Mouse (Mus musculus): ENCODE measurements at regions not wholly inside any gene's neighbourhood (a gene's known extent, or its start where the extent isn't known, plus 50 kb on each side); places are given as distances from the start of the nearest gene placed in this dataset.
"Not testable (repeated sequence)": the region's sequence is repeated elsewhere in the genome, so short reads cannot be mapped to it uniquely, and the experiment has no call there.

DNA sequence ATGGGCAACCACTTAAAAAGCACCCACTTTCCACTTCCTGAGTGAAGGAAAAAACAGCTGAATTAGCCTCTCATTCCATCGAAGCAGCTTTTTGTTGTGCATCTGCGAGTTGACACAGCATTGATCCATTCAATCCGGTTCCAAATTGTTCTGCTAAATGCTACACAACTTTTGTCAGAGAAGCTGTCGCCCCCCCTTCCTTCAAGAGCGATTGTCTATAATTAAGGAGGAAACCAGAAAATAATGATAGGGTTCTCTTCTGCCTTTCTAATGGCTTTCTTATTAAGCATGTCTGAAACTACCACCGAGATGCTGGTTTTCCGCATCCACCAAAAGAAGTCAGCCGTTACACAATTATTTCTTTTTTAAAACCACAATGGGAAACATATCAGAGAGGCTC lies 183.2 kb upstream of the Gm10131 start:
- no peak for ATAC-seq (replicated peaks; ENCODE audit: insufficient number of reproducible peaks, low FRiP score, low TSS enrichment)
- Histone ChIP-seq H3K27me3 (ENCODE audit: control insufficient read depth, insufficient read depth, low read length) (no peaks in the 10 kb centered on the region), H3K4me2 (no peak overlapping the region), H3K4me1 (ENCODE audit: control insufficient read depth, insufficient read depth, low read length) (no peaks in the 10 kb centered on the region), H3K27ac (ENCODE audit: low read depth, low read length) (no peak overlapping the region), H3K9me3 (replicated peaks; ENCODE audit: control insufficient read depth, low read length) (no peaks in the 10 kb centered on the region), H3K36me3 (ENCODE audit: control insufficient read depth, insufficient read depth, low read length) (no peaks in the 10 kb centered on the region), H3K4me3 (ENCODE audit: low read depth, low read length) (no peak overlapping the region), H3K9ac (ENCODE audit: low read depth, low read length) (no peak overlapping the region)
- 88% methylated on average over 8 of the region's 8 CpGs for WGBS (ENCODE audit: insufficient replicate concordance)

DNA sequence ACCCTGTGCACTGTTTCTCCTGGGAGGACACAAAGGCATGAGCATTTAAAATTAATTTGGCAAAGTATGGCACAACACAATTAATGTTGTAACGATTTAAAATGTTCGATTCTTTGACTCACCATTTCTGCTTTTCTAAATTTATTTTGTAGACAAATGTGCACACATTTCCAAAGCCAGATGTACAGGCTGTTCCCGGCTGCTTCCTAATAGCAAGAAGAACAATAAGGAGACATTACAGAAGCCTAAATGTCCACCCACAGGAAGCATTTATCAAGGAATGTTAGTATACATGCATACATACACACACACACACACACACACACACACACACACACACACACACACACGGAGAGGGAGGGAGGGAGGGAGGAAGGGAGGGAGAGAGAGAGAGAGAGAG lies 179.1 kb upstream of the Gm10131 start:
- no peaks in the 10 kb centered on the region for H3K4me1 ChIP-seq (ENCODE audit: control insufficient read depth, insufficient read depth, low read length)
- no peaks in the 10 kb centered on the region for H3K27me3 ChIP-seq (ENCODE audit: control insufficient read depth, insufficient read depth, low read length)
- H3K9ac ChIP-seq (ENCODE audit: low read depth, low read length) = no peak overlapping the region
- H3K4me2 ChIP-seq = no peak overlapping the region
- no peaks in the 10 kb centered on the region for H3K9me3 ChIP-seq (replicated peaks; ENCODE audit: control insufficient read depth, low read length)
- ATAC-seq (replicated peaks; ENCODE audit: insufficient number of reproducible peaks, low FRiP score, low TSS enrichment) = no peak
- 69% methylated on average over 4 of the region's 4 CpGs for WGBS (ENCODE audit: insufficient replicate concordance)
- H3K27ac ChIP-seq (ENCODE audit: low read depth, low read length) = no peak overlapping the region
- no peaks in the 10 kb centered on the region for H3K36me3 ChIP-seq (ENCODE audit: control insufficient read depth, insufficient read depth, low read length)
- no peak overlapping the region for H3K4me3 ChIP-seq (ENCODE audit: low read depth, low read length)

DNA sequence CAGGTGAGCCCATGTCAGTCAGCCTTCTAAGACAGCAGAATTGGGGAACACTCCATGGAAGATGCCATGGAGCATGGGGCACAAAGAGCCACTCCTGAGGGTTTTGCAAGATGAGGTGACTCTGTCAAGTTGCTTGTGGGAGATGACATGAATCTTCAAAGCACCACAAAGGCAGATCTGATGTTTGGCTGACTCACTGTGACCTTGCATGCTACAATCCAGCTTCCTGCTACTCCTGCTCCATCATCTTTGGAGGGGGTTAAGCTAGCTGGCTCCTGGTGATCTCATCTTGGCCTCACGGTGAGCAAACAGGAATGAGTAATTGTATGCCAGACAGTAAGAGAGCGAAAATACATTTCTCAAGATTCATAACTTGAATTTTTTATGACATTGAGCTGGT lies 176.3 kb upstream of the Gm10131 start:
- no peak for ATAC-seq (replicated peaks; ENCODE audit: insufficient number of reproducible peaks, low FRiP score, low TSS enrichment)
- Histone ChIP-seq H3K4me2 (no peak overlapping the region), H3K27me3 (ENCODE audit: control insufficient read depth, insufficient read depth, low read length) (no peaks in the 10 kb centered on the region), H3K4me3 (ENCODE audit: low read depth, low read length) (no peak overlapping the region), H3K9me3 (replicated peaks; ENCODE audit: control insufficient read depth, low read length) (no peaks in the 10 kb centered on the region), H3K9ac (ENCODE audit: low read depth, low read length) (no peak overlapping the region), H3K27ac (ENCODE audit: low read depth, low read length) (no peak overlapping the region), H3K4me1 (ENCODE audit: control insufficient read depth, insufficient read depth, low read length) (no peaks in the 10 kb centered on the region), H3K36me3 (ENCODE audit: control insufficient read depth, insufficient read depth, low read length) (no peaks in the 10 kb centered on the region)
- WGBS (ENCODE audit: insufficient replicate concordance) = 68% methylated on average over 2 of the region's 2 CpGs

DNA sequence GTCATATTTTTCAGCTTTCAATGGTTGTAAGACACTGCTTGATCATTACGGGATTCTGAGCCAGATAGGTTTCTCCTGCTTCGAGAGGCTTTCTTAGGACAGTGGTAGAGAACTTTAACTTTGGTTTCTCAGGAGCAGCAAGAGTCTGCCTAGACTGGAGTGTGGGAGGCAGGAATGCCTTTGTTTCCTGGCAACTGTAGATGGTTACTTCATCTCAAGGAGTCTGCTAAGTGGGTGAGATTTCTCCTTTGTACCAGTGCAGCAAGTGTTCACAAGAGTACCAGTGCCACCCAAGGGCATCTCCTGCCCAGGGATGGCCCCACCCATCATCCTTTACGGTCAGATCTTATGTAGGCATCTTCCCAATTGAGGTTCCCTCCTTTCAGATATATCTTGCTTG lies 173.0 kb upstream of the Gm10131 start:
- Histone ChIP-seq H3K4me1 (ENCODE audit: control insufficient read depth, insufficient read depth, low read length) (no peaks in the 10 kb centered on the region), H3K9me3 (replicated peaks; ENCODE audit: control insufficient read depth, low read length) (no peaks in the 10 kb centered on the region), H3K27ac (ENCODE audit: low read depth, low read length) (no peak overlapping the region), H3K4me3 (ENCODE audit: low read depth, low read length) (no peak overlapping the region), H3K36me3 (ENCODE audit: control insufficient read depth, insufficient read depth, low read length) (no peaks in the 10 kb centered on the region), H3K27me3 (ENCODE audit: control insufficient read depth, insufficient read depth, low read length) (no peaks in the 10 kb centered on the region), H3K4me2 (no peak overlapping the region), H3K9ac (ENCODE audit: low read depth, low read length) (no peak overlapping the region)
- ATAC-seq (replicated peaks; ENCODE audit: insufficient number of reproducible peaks, low FRiP score, low TSS enrichment) = no peak
- 82% methylated on average over 3 of the region's 3 CpGs for WGBS (ENCODE audit: insufficient replicate concordance)

DNA sequence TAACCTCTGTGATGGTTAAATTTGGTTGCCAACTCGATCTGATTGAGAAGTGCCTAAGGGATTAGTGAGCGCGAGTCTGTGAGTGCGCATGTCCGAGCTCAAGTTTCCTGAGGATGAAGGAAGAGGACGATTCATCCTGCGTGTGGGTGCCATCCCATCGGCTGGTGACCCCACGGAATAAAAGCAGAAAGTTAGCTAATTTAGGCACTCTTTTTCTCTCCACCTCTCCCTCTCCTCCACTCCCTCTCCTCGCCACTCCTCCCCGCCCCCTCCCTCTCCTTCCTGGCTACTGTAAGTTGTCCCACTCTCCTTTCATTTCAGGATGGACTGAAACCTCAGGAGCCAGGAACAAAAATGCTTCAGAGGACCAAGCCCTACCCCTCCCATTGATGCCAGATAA lies 168.9 kb upstream of the Gm10131 start:
- no peaks in the 10 kb centered on the region for H3K9me3 ChIP-seq (replicated peaks; ENCODE audit: control insufficient read depth, low read length)
- H3K27ac ChIP-seq (ENCODE audit: low read depth, low read length) = no peak overlapping the region
- H3K4me3 ChIP-seq (ENCODE audit: low read depth, low read length) = no peak overlapping the region
- H3K4me1 ChIP-seq (ENCODE audit: control insufficient read depth, insufficient read depth, low read length) = no peaks in the 10 kb centered on the region
- no peaks in the 10 kb centered on the region for H3K36me3 ChIP-seq (ENCODE audit: control insufficient read depth, insufficient read depth, low read length)
- H3K9ac ChIP-seq (ENCODE audit: low read depth, low read length) = no peak overlapping the region
- H3K4me2 ChIP-seq = no peak overlapping the region
- no CpG with 5 or more reads among the region's 11 CpGs for WGBS (ENCODE audit: insufficient replicate concordance)
- no peaks in the 10 kb centered on the region for H3K27me3 ChIP-seq (ENCODE audit: control insufficient read depth, insufficient read depth, low read length)
- no peak for ATAC-seq (replicated peaks; ENCODE audit: insufficient number of reproducible peaks, low FRiP score, low TSS enrichment)

DNA sequence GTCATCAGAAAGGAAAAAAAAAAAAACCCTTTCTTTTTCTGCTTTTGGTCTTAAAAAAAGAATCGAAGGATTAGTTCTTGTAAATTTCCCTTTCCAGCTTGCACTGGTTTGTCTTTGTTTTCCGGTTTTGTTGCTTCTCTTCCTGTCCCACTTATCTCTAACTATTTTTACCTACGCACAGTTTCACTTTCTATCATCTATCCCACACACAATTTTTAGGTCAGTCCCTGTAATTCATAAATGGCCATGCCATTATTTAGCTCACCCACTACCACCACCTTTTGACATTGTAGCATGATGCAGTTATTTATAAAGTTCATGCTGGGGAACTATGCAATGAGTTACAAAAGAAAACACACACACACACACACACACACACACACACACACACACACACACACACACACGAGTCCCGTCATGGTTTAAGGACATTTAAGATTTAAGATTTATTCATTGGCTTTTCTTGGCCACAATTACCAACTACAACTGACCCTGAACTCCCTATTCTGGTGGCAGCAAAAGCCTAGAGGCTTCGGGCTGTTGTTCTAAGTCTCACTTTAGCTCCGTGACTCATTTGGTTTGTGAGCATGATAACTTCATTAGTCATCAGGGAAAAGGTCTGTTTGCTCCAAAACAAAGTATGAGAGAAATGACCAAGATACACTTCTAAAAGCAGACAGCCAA lies 164.6 kb upstream of the Gm10131 start:
- Histone ChIP-seq H3K36me3 (ENCODE audit: control insufficient read depth, insufficient read depth, low read length) (no peaks in the 10 kb centered on the region), H3K9ac (ENCODE audit: low read depth, low read length) (no peak overlapping the region), H3K9me3 (replicated peaks; ENCODE audit: control insufficient read depth, low read length) (no peaks in the 10 kb centered on the region), H3K27ac (ENCODE audit: low read depth, low read length) (no peak overlapping the region), H3K27me3 (ENCODE audit: control insufficient read depth, insufficient read depth, low read length) (no peaks in the 10 kb centered on the region), H3K4me3 (ENCODE audit: low read depth, low read length) (no peak overlapping the region), H3K4me1 (ENCODE audit: control insufficient read depth, insufficient read depth, low read length) (no peaks in the 10 kb centered on the region), H3K4me2 (no peak overlapping the region)
- no peak for ATAC-seq (replicated peaks; ENCODE audit: insufficient number of reproducible peaks, low FRiP score, low TSS enrichment)
- WGBS (ENCODE audit: insufficient replicate concordance) = 61% methylated on average over 7 of the region's 7 CpGs

DNA sequence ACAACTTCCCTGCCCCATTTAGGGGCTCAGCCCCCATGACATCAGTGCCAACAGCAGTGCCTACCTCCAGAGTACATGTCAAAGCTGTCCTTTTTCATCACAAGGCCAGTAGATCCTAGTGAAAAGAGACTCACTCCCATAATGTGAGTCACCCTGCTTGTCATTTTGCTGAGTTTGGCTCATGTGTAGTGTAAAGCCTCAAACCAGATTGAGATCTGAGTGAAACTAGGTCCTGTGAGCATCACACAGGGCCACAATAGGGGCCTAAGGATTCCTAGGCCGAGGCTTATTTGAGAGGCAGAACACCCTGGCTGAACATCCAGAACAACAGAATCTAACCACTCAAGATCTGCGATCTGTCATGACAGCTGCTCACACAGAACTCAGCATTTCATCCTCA lies 163.3 kb upstream of the Gm10131 start:
- H3K27ac ChIP-seq (ENCODE audit: low read depth, low read length); ATAC-seq (replicated peaks; ENCODE audit: insufficient number of reproducible peaks, low FRiP score, low TSS enrichment); H3K36me3 ChIP-seq (ENCODE audit: control insufficient read depth, insufficient read depth, low read length); H3K4me3 ChIP-seq (ENCODE audit: low read depth, low read length); H3K27me3 ChIP-seq (ENCODE audit: control insufficient read depth, insufficient read depth, low read length); H3K4me2 ChIP-seq; H3K9ac ChIP-seq (ENCODE audit: low read depth, low read length); H3K4me1 ChIP-seq (ENCODE audit: control insufficient read depth, insufficient read depth, low read length); H3K9me3 ChIP-seq (replicated peaks; ENCODE audit: control insufficient read depth, low read length): not testable (repeated sequence)
- 78% methylated on average over 2 of the region's 2 CpGs for WGBS (ENCODE audit: insufficient replicate concordance)

DNA sequence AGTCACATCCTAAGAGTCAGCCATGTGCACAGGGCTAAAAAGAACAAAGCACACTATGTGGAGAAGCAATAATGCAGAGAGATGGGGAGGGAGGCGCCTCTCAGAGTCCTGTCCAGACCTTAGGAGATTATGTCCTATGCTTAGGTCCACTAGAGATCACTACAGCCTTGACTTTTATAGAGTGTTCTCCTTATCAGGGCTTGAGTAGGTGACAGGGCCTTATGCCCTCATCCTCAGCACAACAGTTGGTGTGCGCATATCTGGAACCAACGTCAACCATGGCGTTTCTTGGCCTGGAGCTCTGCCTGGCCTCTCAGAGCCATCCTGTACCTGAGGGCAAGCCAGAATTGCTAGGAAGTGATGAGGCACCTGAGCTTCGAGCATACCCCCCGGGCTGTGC lies 162.6 kb upstream of the Gm10131 start:
- H3K9ac ChIP-seq (ENCODE audit: low read depth, low read length) = no peak overlapping the region
- no peak overlapping the region for H3K4me3 ChIP-seq (ENCODE audit: low read depth, low read length)
- no peak for ATAC-seq (replicated peaks; ENCODE audit: insufficient number of reproducible peaks, low FRiP score, low TSS enrichment)
- no peaks in the 10 kb centered on the region for H3K9me3 ChIP-seq (replicated peaks; ENCODE audit: control insufficient read depth, low read length)
- H3K4me2 ChIP-seq = no peak overlapping the region
- no peaks in the 10 kb centered on the region for H3K4me1 ChIP-seq (ENCODE audit: control insufficient read depth, insufficient read depth, low read length)
- no peaks in the 10 kb centered on the region for H3K36me3 ChIP-seq (ENCODE audit: control insufficient read depth, insufficient read depth, low read length)
- 78% methylated on average over 6 of the region's 6 CpGs for WGBS (ENCODE audit: insufficient replicate concordance)
- H3K27me3 ChIP-seq (ENCODE audit: control insufficient read depth, insufficient read depth, low read length) = no peaks in the 10 kb centered on the region
- no peak overlapping the region for H3K27ac ChIP-seq (ENCODE audit: low read depth, low read length)

DNA sequence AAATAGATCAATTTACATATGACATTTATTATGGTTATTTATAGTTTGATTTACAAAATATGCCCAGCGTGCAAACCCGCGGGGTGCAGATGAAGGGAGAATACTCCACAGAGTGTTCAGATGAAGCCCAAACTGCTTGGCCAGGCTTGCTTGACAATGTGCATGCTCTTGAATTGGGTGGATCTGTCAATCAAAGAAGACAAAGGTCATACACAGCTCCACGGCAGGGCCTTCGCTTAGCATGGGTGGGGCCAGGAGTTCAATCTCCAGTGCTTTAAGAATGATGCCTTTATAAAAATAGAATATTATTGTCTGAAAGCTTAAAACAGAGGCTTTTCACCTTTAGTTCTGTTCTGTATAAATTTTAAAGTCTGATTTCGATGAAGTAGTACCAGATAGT lies 158.3 kb upstream of the Gm10131 start:
- Histone ChIP-seq H3K4me2 (no peak overlapping the region), H3K27me3 (ENCODE audit: control insufficient read depth, insufficient read depth, low read length) (no peaks in the 10 kb centered on the region), H3K9me3 (replicated peaks; ENCODE audit: control insufficient read depth, low read length) (no peaks in the 10 kb centered on the region), H3K27ac (ENCODE audit: low read depth, low read length) (no peak overlapping the region), H3K4me1 (ENCODE audit: control insufficient read depth, insufficient read depth, low read length) (no peaks in the 10 kb centered on the region), H3K9ac (ENCODE audit: low read depth, low read length) (no peak overlapping the region), H3K36me3 (ENCODE audit: control insufficient read depth, insufficient read depth, low read length) (no peaks in the 10 kb centered on the region), H3K4me3 (ENCODE audit: low read depth, low read length) (no peak overlapping the region)
- WGBS (ENCODE audit: insufficient replicate concordance) = 82% methylated on average over 6 of the region's 6 CpGs
- ATAC-seq (replicated peaks; ENCODE audit: insufficient number of reproducible peaks, low FRiP score, low TSS enrichment) = no peak

Measured in heart, embryonic 11.5 days (tissue).